Mouse (Mus musculus) brown adipose tissue, adult 24 weeks (tissue): ENCODE data around the gene Slc7a11. TPM values are rescaled to one million over a fixed set of nuclear protein-coding genes. Genes with fewer than 3 reads are reported as not detected.

Source experiments
- H3K27ac ChIP-seq: fragments of 200-500 bp; replicated peaks from 2 replicates; pipeline ENCODE4 v1.5.1; 2012; ENCODE audit warnings: low read depth, mild to moderate bottlenecking, low read length
- H3K4me1 ChIP-seq: fragments of 200-500 bp; 2 replicates; pipeline ENCODE4 v1.6.1; 2012; ENCODE audit warnings: low read length, mixed read lengths; ENCODE audit not compliant: control insufficient read depth, insufficient read depth, insufficient read length
- H3K4me3 ChIP-seq: fragments of 200-500 bp; 2 replicates; pipeline ENCODE4 v1.5.1; 2012; ENCODE audit warnings: low read depth, mild to moderate bottlenecking, low read length, moderate library complexity; ENCODE audit not compliant: insufficient read depth
- polyA plus RNA-seq: library from polyadenylated mRNA; stranded (reverse); fragments of >200 nt; gene quantifications from 2 replicates; pipeline ENCODE4 v1.2.4, GENCODE M21; 2012; ENCODE audit not compliant: missing spikeins, insufficient read depth, insufficient read length

Slc7a11 gene
- polyA plus RNA-seq, 1 experiment, result not detected

DNA sequence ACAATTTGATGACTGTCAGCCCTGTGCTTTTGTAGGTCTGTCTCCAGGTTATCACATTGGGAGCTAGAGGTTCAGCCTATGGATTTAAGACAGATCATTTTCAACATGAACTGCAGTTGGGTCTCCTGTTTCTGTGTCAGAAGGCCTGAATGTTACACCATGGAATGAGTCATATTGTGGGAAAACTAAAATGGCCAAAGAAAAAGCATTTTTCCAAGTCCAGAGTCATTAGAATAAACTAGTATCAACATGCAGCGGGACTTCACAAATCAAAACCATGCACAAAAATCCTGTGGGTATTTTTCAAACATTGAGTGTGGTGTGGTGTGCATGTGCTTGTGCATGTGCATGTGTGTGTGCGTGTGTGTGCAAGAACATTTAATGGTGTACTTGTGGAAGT lies 482.8 kb downstream of the Slc7a11 start:
- Histone ChIP-seq H3K4me3 (no peak overlapping the region), H3K4me1 (no peaks in the 10 kb centered on the region), H3K27ac (no peak overlapping the region)

- Histone ChIP-seq H3K4me1 (no peaks in the 10 kb centered on the region), H3K27ac (no peak overlapping the region), H3K4me3 (no peak overlapping the region)
These were observed 496.6 kb downstream of the Slc7a11 start for GRCm38 (mm10) chr3:49946845-49947244.

GRCm38 (mm10) chr3:49944783-49945182 lies 498.6 kb downstream of the Slc7a11 start:
- H3K27ac ChIP-seq, result no peak overlapping the region

DNA sequence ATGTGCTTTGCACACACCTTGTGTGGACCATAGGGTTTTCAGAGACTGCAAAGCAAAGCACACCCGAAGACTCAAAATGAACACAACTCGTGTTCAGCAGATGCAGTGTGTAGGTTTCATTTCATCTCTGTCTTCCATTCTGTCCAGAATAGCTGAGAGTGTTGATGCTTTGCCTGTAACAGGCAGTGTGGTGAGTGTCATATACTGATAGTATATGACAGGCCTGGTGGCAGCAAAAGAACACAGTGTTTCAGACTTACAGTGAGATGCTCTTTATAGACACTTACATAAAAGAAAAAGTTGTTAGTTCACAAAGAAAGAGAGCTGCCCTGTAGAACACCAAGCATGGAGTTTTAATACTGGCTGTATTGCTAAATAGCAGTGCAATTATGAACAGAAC lies 505.8 kb downstream of the Slc7a11 start:
- H3K4me3 ChIP-seq, result no peak overlapping the region
- H3K27ac ChIP-seq, result no peak overlapping the region
- no peaks in the 10 kb centered on the region for H3K4me1 ChIP-seq

More at GRCm38 (mm10) chr3:49944783-49945182, 498.6 kb downstream of the Slc7a11 start:
- Histone ChIP-seq H3K4me3 (no peak overlapping the region), H3K4me1 (no peaks in the 10 kb centered on the region)

- Histone ChIP-seq H3K27ac (no peak overlapping the region), H3K4me3 (no peak overlapping the region), H3K4me1 (no peaks in the 10 kb centered on the region)
These were observed 513.9 kb downstream of the Slc7a11 start for GRCm38 (mm10) chr3:49929496-49929895.

- H3K4me3 ChIP-seq, result no peak overlapping the region
- no peak overlapping the region for H3K27ac ChIP-seq
- no peaks in the 10 kb centered on the region for H3K4me1 ChIP-seq
These were observed 514.7 kb downstream of the Slc7a11 start for GRCm38 (mm10) chr3:49928509-49929263.

- Histone ChIP-seq H3K4me3 (no peak overlapping the region), H3K4me1 (no peaks in the 10 kb centered on the region), H3K27ac (no peak overlapping the region)
These were observed 529.5 kb downstream of the Slc7a11 start for GRCm38 (mm10) chr3:49913929-49914328.

DNA sequence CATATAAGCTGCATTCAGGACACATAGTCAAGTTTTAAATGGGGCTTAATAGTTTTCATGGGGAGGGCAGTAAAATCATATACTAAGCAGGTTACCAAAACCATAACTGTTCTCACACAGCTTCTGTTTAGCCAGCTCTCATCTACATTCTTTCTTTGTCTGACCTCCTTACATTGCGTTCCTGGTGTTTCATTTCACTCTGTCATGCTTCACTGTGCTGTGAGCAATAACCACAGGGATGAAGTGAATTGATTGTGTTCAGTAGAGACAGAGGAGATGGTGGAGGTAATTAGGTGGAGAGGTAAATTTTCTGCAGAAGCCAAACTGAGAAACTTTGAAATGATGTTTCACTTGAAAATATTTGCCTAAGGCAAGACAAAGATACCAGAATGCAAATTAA lies 532.5 kb downstream of the Slc7a11 start:
- Histone ChIP-seq H3K4me3 (no peak overlapping the region), H3K27ac (no peak overlapping the region), H3K4me1 (no peaks in the 10 kb centered on the region)

- Histone ChIP-seq H3K27ac (peak overlapping the region; percentile 51), H3K4me3 (no peak overlapping the region), H3K4me1 (no peaks in the 10 kb centered on the region)
These were observed 534.7 kb downstream of the Slc7a11 start for GRCm38 (mm10) chr3:49908426-49909341.

GRCm38 (mm10) chr3:49893945-49894344 lies 549.5 kb downstream of the Slc7a11 start:
- no peaks in the 10 kb centered on the region for H3K4me1 ChIP-seq
- H3K4me3 ChIP-seq, result no peak overlapping the region
- H3K27ac ChIP-seq, result no peak overlapping the region

- no peaks in the 10 kb centered on the region for H3K4me1 ChIP-seq
- H3K4me3 ChIP-seq, result no peak overlapping the region
- H3K27ac ChIP-seq, result no peak overlapping the region
These were observed 556.1 kb downstream of the Slc7a11 start for GRCm38 (mm10) chr3:49887359-49887758.

DNA sequence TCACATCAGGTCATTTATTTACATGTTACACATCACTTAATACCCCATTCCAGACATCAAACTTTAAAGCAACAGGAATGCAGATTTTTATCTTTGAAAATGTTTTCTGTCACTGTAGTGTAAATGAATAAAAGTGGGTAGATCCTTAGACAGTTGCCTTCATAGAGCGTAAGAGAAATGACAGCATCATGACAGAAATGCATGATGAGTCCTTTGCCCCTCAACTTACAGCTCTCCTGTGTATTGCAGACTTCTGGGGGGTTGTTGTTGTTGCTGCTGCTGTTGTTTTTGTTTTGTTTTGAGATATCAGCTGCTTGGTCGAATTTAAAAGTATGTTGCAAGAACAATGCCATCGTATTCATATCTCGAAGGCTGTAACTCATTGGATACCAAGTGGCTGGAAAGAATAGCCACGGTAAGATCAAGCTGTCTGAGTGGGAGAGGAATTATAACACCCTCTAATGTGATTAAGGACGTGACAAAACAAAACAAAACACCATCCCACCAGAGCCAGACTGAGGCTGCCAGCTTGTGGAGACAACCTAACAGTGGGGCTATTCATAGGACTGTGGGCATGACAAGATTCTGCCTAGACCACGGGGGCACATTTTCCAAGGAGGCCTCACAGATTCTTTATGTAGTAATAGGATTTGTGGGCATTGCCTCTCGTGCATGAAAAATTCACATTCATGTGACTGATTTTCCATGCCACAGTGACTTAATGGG lies 557.0 kb downstream of the Slc7a11 start:
- Histone ChIP-seq H3K4me1 (no peaks in the 10 kb centered on the region), H3K4me3 (no peak overlapping the region), H3K27ac (no peak overlapping the region)

DNA sequence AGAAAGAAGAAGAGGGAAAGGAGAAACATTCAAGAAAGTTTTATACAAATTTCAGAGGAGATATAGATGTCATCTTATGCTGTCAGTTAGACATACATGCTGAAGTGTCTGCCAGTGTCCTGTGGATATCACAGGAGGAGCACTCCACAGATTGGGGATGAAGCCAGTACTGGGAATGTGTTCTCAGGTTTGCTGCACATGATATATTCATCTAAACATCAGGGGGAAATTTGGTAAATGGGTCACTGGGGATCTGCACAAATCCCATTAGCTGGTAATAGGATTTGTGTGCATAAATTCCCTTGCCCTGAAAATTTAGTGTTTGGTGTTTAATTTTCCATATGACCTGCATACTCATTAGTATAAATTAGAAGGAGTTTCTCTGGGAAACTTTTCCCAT lies 562.9 kb downstream of the Slc7a11 start:
- H3K4me3 ChIP-seq, result no peak overlapping the region
- H3K4me1 ChIP-seq, result no peaks in the 10 kb centered on the region
- no peak overlapping the region for H3K27ac ChIP-seq

DNA sequence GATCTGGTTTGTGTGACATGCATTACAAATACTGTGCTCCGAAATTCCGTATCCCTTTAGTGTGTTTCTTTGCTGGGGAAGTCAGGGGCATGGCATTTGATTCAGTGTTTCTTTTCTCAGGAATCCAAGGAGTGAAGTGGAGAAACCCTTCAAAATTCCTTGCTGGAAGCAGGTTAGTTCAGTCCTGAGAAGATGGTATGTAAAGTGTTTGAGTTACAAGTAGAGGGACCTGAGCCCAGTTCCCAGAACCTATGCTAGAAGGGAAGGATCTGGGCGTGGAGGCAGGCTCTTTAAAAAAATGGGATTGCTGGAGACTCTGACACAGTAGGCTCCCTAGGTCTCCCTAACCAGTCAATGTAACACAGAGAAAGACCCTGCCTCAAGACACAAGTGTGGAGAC lies 572.6 kb downstream of the Slc7a11 start:
- Histone ChIP-seq H3K4me3 (no peak overlapping the region), H3K27ac (no peak overlapping the region), H3K4me1 (no peaks in the 10 kb centered on the region; the same call in 1 of the 2 replicates)

GRCm38 (mm10) chr3:49867951-49868584 lies 575.3 kb downstream of the Slc7a11 start:
- Histone ChIP-seq H3K27ac (no peak overlapping the region), H3K4me3 (no peak overlapping the region), H3K4me1 (no peaks in the 10 kb centered on the region; the same call in 1 of the 2 replicates)
